Mouse (Mus musculus) heart, embryonic 16.5 days (tissue): Measurements from ENCODE around the gene Ap3b1. TPM values are rescaled to one million over a fixed set of nuclear protein-coding genes. Genes with fewer than 3 reads are reported as not detected.
A peak's percentile ranks its signal among the peaks of the same experiment; 100 is the strongest.

Experiments used
- ATAC-seq: fragments of 200-750 bp; cut with Nextera tagmentation; replicated peaks from 2 replicates; pipeline ENCODE4 v1.8.0; 2017; ENCODE audit warnings: moderate number of reproducible peaks; ENCODE audit not compliant: insufficient read depth, low FRiP score; ENCODE audit errors: extremely low read depth
- H3K27ac ChIP-seq: fragments of 300-500 bp; sonication (generic); 2 replicates; pipeline ENCODE4 v1.5.1; 2014; ENCODE audit warnings: mild to moderate bottlenecking, low read length, control low read depth, moderate library complexity
- H3K27me3 ChIP-seq: fragments of 300-500 bp; sonication (generic); 2 replicates; pipeline ENCODE4 v1.6.1; 2014; ENCODE audit warnings: low read length, mixed read lengths; ENCODE audit not compliant: control insufficient read depth, insufficient read depth
- H3K36me3 ChIP-seq: fragments of 300-500 bp; sonication (generic); 2 replicates; pipeline ENCODE4 v1.6.1; 2014; ENCODE audit not compliant: control insufficient read depth, insufficient read depth
- H3K4me1 ChIP-seq: fragments of 300-500 bp; sonication (generic); 2 replicates; pipeline ENCODE4 v1.6.1; 2014; ENCODE audit warnings: low read length, mixed read lengths; ENCODE audit not compliant: control insufficient read depth, insufficient read depth
- H3K4me2 ChIP-seq: fragments of 300-500 bp; sonication (generic); 2 replicates; pipeline ENCODE4 v1.6.1; 2014; ENCODE audit warnings: low read depth, mild to moderate bottlenecking, control low read depth, low read length
- H3K4me3 ChIP-seq: fragments of 300-500 bp; sonication (generic); 2 replicates; pipeline ENCODE4 v1.5.1; 2014; ENCODE audit warnings: mild to moderate bottlenecking, control low read depth, low read length
- H3K9ac ChIP-seq: fragments of 300-500 bp; sonication (generic); 2 replicates; pipeline ENCODE4 v1.6.1; 2014; ENCODE audit warnings: low read length, control low read depth
- H3K9me3 ChIP-seq: fragments of 300-500 bp; sonication (generic); replicated peaks from 2 replicates; pipeline ENCODE4 v1.6.1; 2016; ENCODE audit warnings: low read length; ENCODE audit not compliant: control insufficient read depth
- WGBS: fragments of 180-500 bp; shearing (Covaris S2); extraction: QIAGEN DNeasy Blood & Tissue Kit; methylation state at CpG from one replicate; pipeline ENCODE4 v1.1.7; 2014; 5-methylcytosine and 5-hydroxymethylcytosine counted together
- polyA plus RNA-seq: library from polyadenylated mRNA; unstranded; fragments of >200 nt; fragmentation: Nextera tagmentation; extraction: Ambion mirVana; gene quantifications from 2 replicates; pipeline ENCODE4 v1.2.1, GENCODE M21; 2015

Ap3b1 gene
- polyA plus RNA-seq, 1 experiment from 2014 or later: 33.3 TPM

- H3K4me3 ChIP-seq: no peak overlapping the region
- no peak overlapping the region for H3K9ac ChIP-seq
- no peaks in the 10 kb centered on the region for H3K27me3 ChIP-seq
- H3K27ac ChIP-seq: no peak overlapping the region
- H3K9me3 ChIP-seq: no peaks in the 10 kb centered on the region
- H3K36me3 ChIP-seq: peaks cover 7% of the 10 kb centered on the region; the same call in 1 of the 2 replicates
- ATAC-seq: no peak
- WGBS: 81% methylated on average over 3 of the region's 3 CpGs
- H3K4me1 ChIP-seq: no peaks in the 10 kb centered on the region
- H3K4me2 ChIP-seq: no peak overlapping the region
These were observed 147.7 kb downstream of the Ap3b1 start for GRCm38 (mm10) chr13:94506411-94506810.

- WGBS: 91% methylated on average over 8 of the region's 8 CpGs
- H3K27me3 ChIP-seq: no peaks in the 10 kb centered on the region
- no peak for ATAC-seq
- H3K4me3 ChIP-seq: no peak overlapping the region
- H3K36me3 ChIP-seq: peaks cover 7% of the 10 kb centered on the region; the same call in 1 of the 2 replicates
- no peak overlapping the region for H3K9ac ChIP-seq
- no peak overlapping the region for H3K4me2 ChIP-seq
- H3K9me3 ChIP-seq: no peaks in the 10 kb centered on the region
- H3K27ac ChIP-seq: no peak overlapping the region
- H3K4me1 ChIP-seq: peaks cover under 1% of the 10 kb centered on the region; the same call in 1 of the 2 replicates
These were observed 149.6 kb downstream of the Ap3b1 start for GRCm38 (mm10) chr13:94508344-94508743.

- no peaks in the 10 kb centered on the region; the same call in 1 of the 2 replicates for H3K36me3 ChIP-seq
- ATAC-seq: no peak; the same call in 1 of the 2 replicates
- H3K4me2 ChIP-seq: no peak overlapping the region
- 44% methylated on average over 10 of the region's 10 CpGs for WGBS
- no peak overlapping the region for H3K4me3 ChIP-seq
- peak overlapping the region; percentile 4; the same call in 1 of the 2 replicates for H3K27ac ChIP-seq
- peaks cover 10% of the 10 kb centered on the region for H3K4me1 ChIP-seq
- no peak overlapping the region for H3K9ac ChIP-seq
- no peaks in the 10 kb centered on the region for H3K27me3 ChIP-seq
- no peaks in the 10 kb centered on the region for H3K9me3 ChIP-seq
These were observed 154.5 kb downstream of the Ap3b1 start for GRCm38 (mm10) chr13:94513157-94513767.

- Histone ChIP-seq H3K4me3 (no peak overlapping the region), H3K27me3 (no peaks in the 10 kb centered on the region), H3K9ac (no peak overlapping the region), H3K27ac (peak overlapping the region; percentile 4; the same call in 1 of the 2 replicates), H3K4me1 (peaks cover 12% of the 10 kb centered on the region), H3K9me3 (no peaks in the 10 kb centered on the region), H3K36me3 (no peaks in the 10 kb centered on the region), H3K4me2 (no peak overlapping the region)
- WGBS: 36% methylated on average over 9 of the region's 9 CpGs
- 0 out of 2 replicates have a peak, but pooled peaks have one; percentile 41 for ATAC-seq
These were observed 155.1 kb downstream of the Ap3b1 start for GRCm38 (mm10) chr13:94513898-94514297.

GRCm38 (mm10) chr13:94514992-94515391, 156.2 kb downstream of the Ap3b1 start:
- Histone ChIP-seq H3K4me2 (no peak overlapping the region), H3K4me1 (peaks cover 22% of the 10 kb centered on the region), H3K36me3 (no peaks in the 10 kb centered on the region), H3K4me3 (no peak overlapping the region), H3K27ac (no peak overlapping the region), H3K9me3 (no peaks in the 10 kb centered on the region), H3K27me3 (no peaks in the 10 kb centered on the region), H3K9ac (no peak overlapping the region)
- ATAC-seq: no peak

- no peak overlapping the region for H3K4me3 ChIP-seq
- H3K9ac ChIP-seq: no peak overlapping the region
- no peak overlapping the region for H3K4me2 ChIP-seq
- no peaks in the 10 kb centered on the region for H3K9me3 ChIP-seq
- no peaks in the 10 kb centered on the region for H3K27me3 ChIP-seq
- H3K36me3 ChIP-seq: no peaks in the 10 kb centered on the region
- ATAC-seq: no peak
- no peak overlapping the region for H3K27ac ChIP-seq
- 80% methylated on average over 6 of the region's 6 CpGs for WGBS
- H3K4me1 ChIP-seq: peaks cover 22% of the 10 kb centered on the region
These were observed 157.8 kb downstream of the Ap3b1 start for GRCm38 (mm10) chr13:94516532-94516931.

GRCm38 (mm10) chr13:94518176-94518575, 159.4 kb downstream of the Ap3b1 start:
- Histone ChIP-seq H3K27me3 (no peaks in the 10 kb centered on the region), H3K9ac (no peak overlapping the region), H3K4me3 (no peak overlapping the region), H3K27ac (no peak overlapping the region), H3K9me3 (no peaks in the 10 kb centered on the region), H3K36me3 (no peaks in the 10 kb centered on the region), H3K4me1 (peaks cover 22% of the 10 kb centered on the region), H3K4me2 (no peak overlapping the region)
- no peak for ATAC-seq
- 90% methylated on average over 4 of the region's 4 CpGs for WGBS

- peaks cover 12% of the 10 kb centered on the region for H3K4me1 ChIP-seq
- H3K4me3 ChIP-seq: no peak overlapping the region
- H3K9ac ChIP-seq: no peak overlapping the region
- WGBS: 57% methylated on average over 8 of the region's 8 CpGs
- peak overlapping the region; percentile 10; the same call in 1 of the 2 replicates for H3K4me2 ChIP-seq
- peak; percentile 72 for ATAC-seq
- H3K27ac ChIP-seq: peak overlapping the region; percentile 84
- H3K27me3 ChIP-seq: no peaks in the 10 kb centered on the region
- no peaks in the 10 kb centered on the region for H3K36me3 ChIP-seq
- H3K9me3 ChIP-seq: no peaks in the 10 kb centered on the region
These were observed 160.5 kb downstream of the Ap3b1 start for GRCm38 (mm10) chr13:94519276-94519675.

- H3K27me3 ChIP-seq: no peaks in the 10 kb centered on the region
- no peak overlapping the region for H3K4me2 ChIP-seq
- ATAC-seq: no peak
- H3K36me3 ChIP-seq: 0 out of 2 replicates have a peak, but pooled peaks cover 4% of the 10 kb centered on the region
- WGBS: 64% methylated on average over 5 of the region's 5 CpGs
- no peak overlapping the region for H3K9ac ChIP-seq
- H3K9me3 ChIP-seq: no peaks in the 10 kb centered on the region
- no peak overlapping the region for H3K27ac ChIP-seq
- H3K4me1 ChIP-seq: peaks cover 16% of the 10 kb centered on the region
- no peak overlapping the region for H3K4me3 ChIP-seq
These were observed 164.5 kb downstream of the Ap3b1 start for GRCm38 (mm10) chr13:94523213-94523612.
